Mouse (Mus musculus): ENCODE results near the gene Thbd. TPM values are rescaled to one million over a fixed set of nuclear protein-coding genes. Genes with fewer than 3 reads are reported as not detected.

Thbd gene
- total and polyA plus RNA-seq, 3 experiments: not detected

- Histone ChIP-seq H3K27me3 (ENCODE audit: control insufficient read depth in 1 of 2, insufficient read depth in 2 of 2, low read length in 2 of 2) (no peaks in the 10 kb centered on the region), H3K4me3 (ENCODE audit: control insufficient read depth in 1 of 2, insufficient read depth in 1 of 2, low read depth in 2 of 2, low read length in 2 of 2) (no peak overlapping the region), H3K9ac (ENCODE audit: control insufficient read depth, low read depth, low read length, poor library complexity, severe bottlenecking) (no peak overlapping the region), H3K4me1 (ENCODE audit: control insufficient read depth in 1 of 2, insufficient read depth in 2 of 2, low read length in 2 of 2) (no peaks in the 10 kb centered on the region), H3K27ac (ENCODE audit: control insufficient read depth, low read depth, low read length) (no peak overlapping the region), H3K9me3 (replicated peaks; ENCODE audit: insufficient read depth, low read length) (no peaks in the 10 kb centered on the region), H3K36me3 (ENCODE audit: control insufficient read depth in 1 of 2, insufficient read depth in 2 of 2, low read length in 2 of 2) (no peaks in the 10 kb centered on the region), H3K79me2 (ENCODE audit: control insufficient read depth, insufficient read depth, low read length, poor library complexity) (no peaks in the 10 kb centered on the region)
- TF ChIP-seq GATA1 (IDR thresholded peaks at IDR 0.05; ENCODE audit: low read depth, low read length): no peak
- TF ChIP-seq NRF1 (IDR thresholded peaks at IDR 0.05; ENCODE audit: insufficient read depth, low read depth, low read length, poor library complexity, severe bottlenecking): no peak
- no peak for TF ChIP-seq GABPA (IDR thresholded peaks at IDR 0.05; ENCODE audit: low read depth, low read length)
- TF ChIP-seq CHD1 (IDR thresholded peaks at IDR 0.05; ENCODE audit: low read depth, low read length): no peak
- TF ChIP-seq TCF12 (IDR thresholded peaks at IDR 0.05; ENCODE audit: low read depth, low read length): no peak
- no peak for TF ChIP-seq SIN3A (IDR thresholded peaks at IDR 0.05; ENCODE audit: low read length)
- no peak for TF ChIP-seq E2F4 (IDR thresholded peaks at IDR 0.05; ENCODE audit: borderline replicate concordance, low read depth, low read length)
- TF ChIP-seq TAL1 (IDR thresholded peaks at IDR 0.05; ENCODE audit: low read length): no peak
- TF ChIP-seq MXI1 (IDR thresholded peaks at IDR 0.05; ENCODE audit: low read depth, low read length): no peak
- TF ChIP-seq CHD2 (IDR thresholded peaks at IDR 0.05; ENCODE audit: low read length): no peak
- TF ChIP-seq POLR2A (IDR thresholded peaks at IDR 0.05; ENCODE audit: control insufficient read depth in 1 of 2, insufficient read depth in 1 of 2, low read depth in 1 of 2, low read length in 2 of 2, poor library complexity in 1 of 2): no peak
- no peak for TF ChIP-seq UBTF (IDR thresholded peaks at IDR 0.05; ENCODE audit: borderline replicate concordance, insufficient read depth, low read depth, low read length)
- no peak for TF ChIP-seq NELFE (IDR thresholded peaks at IDR 0.05; ENCODE audit: low read depth, low read length)
- no peak for TF ChIP-seq SMC3 (IDR thresholded peaks at IDR 0.05; ENCODE audit: low read depth, low read length)
- no peak for DNase-seq (ENCODE audit: low read depth, low spot score)
Measured at GRCm38 (mm10) chr2:148393846-148394245, 14.1 kb downstream of the Thbd start.

GRCm38 (mm10) chr2:148393149-148393548, 14.8 kb downstream of the Thbd start:
- Histone ChIP-seq H3K27me3 (ENCODE audit: control insufficient read depth in 1 of 2, insufficient read depth in 2 of 2, low read length in 2 of 2) (no peaks in the 10 kb centered on the region), H3K79me2 (ENCODE audit: control insufficient read depth, insufficient read depth, low read length, poor library complexity) (no peaks in the 10 kb centered on the region), H3K4me1 (ENCODE audit: control insufficient read depth in 1 of 2, insufficient read depth in 2 of 2, low read length in 2 of 2) (no peaks in the 10 kb centered on the region), H3K4me3 (ENCODE audit: control insufficient read depth in 1 of 2, insufficient read depth in 1 of 2, low read depth in 2 of 2, low read length in 2 of 2) (no peak overlapping the region), H3K27ac (ENCODE audit: control insufficient read depth, low read depth, low read length) (no peak overlapping the region), H3K9me3 (replicated peaks; ENCODE audit: insufficient read depth, low read length) (no peaks in the 10 kb centered on the region), H3K9ac (ENCODE audit: control insufficient read depth, low read depth, low read length, poor library complexity, severe bottlenecking) (no peak overlapping the region), H3K36me3 (ENCODE audit: control insufficient read depth in 1 of 2, insufficient read depth in 2 of 2, low read length in 2 of 2) (no peaks in the 10 kb centered on the region)
- DNase-seq (ENCODE audit: low read depth, low spot score): no peak
- TF ChIP-seq RAD21 (IDR thresholded peaks at IDR 0.05; ENCODE audit: low read depth, low read length) (no peak), MXI1 (IDR thresholded peaks at IDR 0.05; ENCODE audit: low read depth, low read length) (no peak), MYB (IDR thresholded peaks at IDR 0.05; ENCODE audit: low read depth, low read length) (no peak), MAX (IDR thresholded peaks at IDR 0.05; ENCODE audit: low read length) (no peak), ELF1 (IDR thresholded peaks at IDR 0.05; ENCODE audit: low read depth, low read length) (no peak)

Data from MEL (cell line).